Mouse (Mus musculus): ENCODE results near the gene Hps4. TPM values are rescaled to one million over a fixed set of nuclear protein-coding genes. Genes with fewer than 3 reads are reported as not detected.
A peak's percentile ranks its signal among the peaks of the same experiment; 100 is the strongest.

The Hps4 gene
- polyA plus RNA-seq, 1 experiment from 2014 or later, result 42.9 TPM

DNA sequence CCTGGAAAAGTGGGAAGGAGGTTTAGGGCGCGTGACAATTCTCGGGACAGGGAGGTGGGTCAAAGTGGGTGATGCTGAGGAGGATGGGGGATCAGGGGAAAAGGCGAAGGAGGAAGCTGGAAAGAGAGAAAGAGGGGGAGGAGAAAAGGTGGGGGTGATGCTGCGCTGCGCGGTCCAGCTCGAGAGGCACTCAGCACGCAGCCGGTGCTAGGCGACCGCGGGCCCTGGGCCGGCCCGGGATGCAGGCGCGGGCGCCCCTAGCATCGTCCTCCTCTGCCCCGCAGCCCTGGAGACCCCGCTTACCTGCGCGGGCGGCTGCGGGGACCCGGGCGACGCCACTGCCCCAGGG lies 51.5 kb downstream of the Hps4 start:
- ATAC-seq (replicated peaks; ENCODE audit: low FRiP score, low TSS enrichment, low read depth) (peak; percentile 71), DNase-seq (ENCODE audit: low spot score) (no peak)
- H3K27ac ChIP-seq (ENCODE audit: low read depth), result no peak overlapping the region
- H3K9me3 ChIP-seq (ENCODE audit: control insufficient read depth, low read length), result no peaks in the 10 kb centered on the region
- H3K9ac ChIP-seq (ENCODE audit: low read length), result peak overlapping the region; percentile 52
- peaks cover 4% of the 10 kb centered on the region; the same call in 1 of the 2 replicates for H3K4me1 ChIP-seq (replicated peaks; ENCODE audit: control insufficient read depth, insufficient read depth, low read length)
- peak overlapping the region; percentile 50 for H3K4me3 ChIP-seq (ENCODE audit: low read depth, low read length)
- no peaks in the 10 kb centered on the region for H3K36me3 ChIP-seq (ENCODE audit: control insufficient read depth, insufficient read depth, low read length)
- peaks cover 17% of the 10 kb centered on the region for H3K27me3 ChIP-seq (replicated peaks; ENCODE audit: control insufficient read depth, insufficient read depth, low read length)
- 2% methylated on average over 20 of the region's 28 CpGs for WGBS
- H3K4me2 ChIP-seq (ENCODE audit: low read length), result peak overlapping the region; percentile 50

- peaks cover 17% of the 10 kb centered on the region for H3K27me3 ChIP-seq (replicated peaks; ENCODE audit: control insufficient read depth, insufficient read depth, low read length)
- DNase-seq (ENCODE audit: low spot score) (peak; percentile 87), ATAC-seq (replicated peaks; ENCODE audit: low FRiP score, low TSS enrichment, low read depth) (peak; percentile 86)
- peak within 1 kb of the TSS; percentile 43 for H3K27ac ChIP-seq (ENCODE audit: low read depth)
- H3K4me1 ChIP-seq (replicated peaks; ENCODE audit: control insufficient read depth, insufficient read depth, low read length), result peaks cover 4% of the 10 kb centered on the region; the same call in 1 of the 2 replicates
- peak within 1 kb of the TSS; percentile 50 for H3K4me2 ChIP-seq (ENCODE audit: low read length)
- peak within 1 kb of the TSS; percentile 52 for H3K9ac ChIP-seq (ENCODE audit: low read length)
- H3K9me3 ChIP-seq (ENCODE audit: control insufficient read depth, low read length), result no peaks in the 10 kb centered on the region
- WGBS, result 1% methylated on average over 41 of the region's 67 CpGs
- peak within 1 kb of the TSS; percentile 50 for H3K4me3 ChIP-seq (ENCODE audit: low read depth, low read length)
- H3K36me3 ChIP-seq (ENCODE audit: control insufficient read depth, insufficient read depth, low read length), result no peaks in the 10 kb centered on the region
Observed at GRCm38 (mm10) chr5:112394779-112395443, 52.0 kb downstream of the Hps4 start, which contains the start of gene Asphd2. Asphd2 (minus strand) TSS chr5:112394866.

GRCm38 (mm10) chr5:112396066-112396465 lies 53.2 kb downstream of the Hps4 start:
- 73% methylated on average over 18 of the region's 18 CpGs for WGBS
- no peak for DNase-seq (ENCODE audit: low spot score)
- H3K27ac ChIP-seq (ENCODE audit: low read depth), result no peak overlapping the region

DNA sequence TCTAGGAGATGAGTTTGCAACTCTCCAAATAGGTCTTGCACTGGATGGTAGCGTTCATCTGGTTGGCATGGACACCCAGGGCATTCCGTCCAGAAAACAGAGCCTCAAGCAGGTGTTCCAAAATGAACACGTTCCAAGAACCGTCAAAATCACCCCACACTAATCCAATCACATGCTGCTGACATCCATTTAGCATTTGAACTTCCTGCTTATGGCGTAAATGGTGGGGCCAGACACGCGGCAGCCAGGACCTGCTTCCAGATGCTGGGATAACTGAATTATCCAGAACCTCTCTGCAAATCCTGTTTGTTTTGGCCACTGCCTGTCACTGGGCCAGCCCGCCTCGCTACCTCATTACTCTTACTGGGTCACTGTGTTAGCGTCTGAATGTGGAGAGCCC lies 56.4 kb downstream of the Hps4 start:
- no peak overlapping the region for H3K4me2 ChIP-seq (ENCODE audit: low read length)
- no peaks in the 10 kb centered on the region for H3K4me1 ChIP-seq (replicated peaks; ENCODE audit: control insufficient read depth, insufficient read depth, low read length)
- no peak for DNase-seq (ENCODE audit: low spot score)
- H3K27me3 ChIP-seq (replicated peaks; ENCODE audit: control insufficient read depth, insufficient read depth, low read length), result no peaks in the 10 kb centered on the region
- H3K4me3 ChIP-seq (ENCODE audit: low read depth, low read length), result no peak overlapping the region
- no peaks in the 10 kb centered on the region for H3K9me3 ChIP-seq (ENCODE audit: control insufficient read depth, low read length)
- no peaks in the 10 kb centered on the region for H3K36me3 ChIP-seq (ENCODE audit: control insufficient read depth, insufficient read depth, low read length)
- no peak for ATAC-seq (replicated peaks; ENCODE audit: low FRiP score, low TSS enrichment, low read depth)
- 61% methylated on average over 10 of the region's 10 CpGs for WGBS
- no peak overlapping the region for H3K9ac ChIP-seq (ENCODE audit: low read length)
- no peak overlapping the region for H3K27ac ChIP-seq (ENCODE audit: low read depth)

More at GRCm38 (mm10) chr5:112396066-112396465, 53.2 kb downstream of the Hps4 start:
- H3K4me3 ChIP-seq (ENCODE audit: low read depth, low read length), result no peak overlapping the region
- H3K4me2 ChIP-seq (ENCODE audit: low read length), result no peak overlapping the region
- no peak overlapping the region for H3K9ac ChIP-seq (ENCODE audit: low read length)
- H3K9me3 ChIP-seq (ENCODE audit: control insufficient read depth, low read length), result no peaks in the 10 kb centered on the region
- H3K27me3 ChIP-seq (replicated peaks; ENCODE audit: control insufficient read depth, insufficient read depth, low read length), result peaks cover 17% of the 10 kb centered on the region
- peaks cover 4% of the 10 kb centered on the region; the same call in 1 of the 2 replicates for H3K4me1 ChIP-seq (replicated peaks; ENCODE audit: control insufficient read depth, insufficient read depth, low read length)
- no peak for ATAC-seq (replicated peaks; ENCODE audit: low FRiP score, low TSS enrichment, low read depth)
- no peaks in the 10 kb centered on the region for H3K36me3 ChIP-seq (ENCODE audit: control insufficient read depth, insufficient read depth, low read length)

DNA sequence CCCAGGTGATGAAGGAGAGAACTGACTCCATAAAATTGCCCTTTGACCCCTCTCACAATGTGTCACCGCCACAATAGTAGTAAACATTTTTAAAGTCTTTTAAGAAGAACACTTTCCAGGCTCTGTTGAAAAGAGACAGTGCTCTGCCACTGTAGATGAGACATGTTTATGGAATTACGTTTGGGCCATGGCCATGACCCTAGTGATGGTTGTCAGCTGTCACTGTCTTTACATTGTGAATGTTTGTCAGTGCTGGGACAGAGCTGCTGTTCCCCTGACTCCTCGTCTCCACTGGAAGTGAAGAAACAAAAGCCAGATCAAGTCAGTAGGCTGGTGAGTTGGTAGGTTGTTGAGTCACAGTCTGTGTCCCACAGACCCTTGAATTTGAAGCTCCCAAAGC lies 59.6 kb downstream of the Hps4 start:
- Histone ChIP-seq H3K27me3 (replicated peaks; ENCODE audit: control insufficient read depth, insufficient read depth, low read length) (no peaks in the 10 kb centered on the region), H3K4me1 (replicated peaks; ENCODE audit: control insufficient read depth, insufficient read depth, low read length) (no peaks in the 10 kb centered on the region), H3K4me2 (ENCODE audit: low read length) (no peak overlapping the region), H3K4me3 (ENCODE audit: low read depth, low read length) (no peak overlapping the region), H3K36me3 (ENCODE audit: control insufficient read depth, insufficient read depth, low read length) (no peaks in the 10 kb centered on the region), H3K9ac (ENCODE audit: low read length) (no peak overlapping the region), H3K27ac (ENCODE audit: low read depth) (no peak overlapping the region), H3K9me3 (ENCODE audit: control insufficient read depth, low read length) (no peaks in the 10 kb centered on the region)
- 35% methylated on average over 3 of the region's 3 CpGs for WGBS
- ATAC-seq (replicated peaks; ENCODE audit: low FRiP score, low TSS enrichment, low read depth), result no peak
- no peak for DNase-seq (ENCODE audit: low spot score)

GRCm38 (mm10) chr5:112406017-112406416 lies 63.1 kb downstream of the Hps4 start:
- Histone ChIP-seq H3K9me3 (ENCODE audit: control insufficient read depth, low read length) (no peaks in the 10 kb centered on the region), H3K36me3 (ENCODE audit: control insufficient read depth, insufficient read depth, low read length) (no peaks in the 10 kb centered on the region), H3K4me3 (ENCODE audit: low read depth, low read length) (no peak overlapping the region), H3K27me3 (replicated peaks; ENCODE audit: control insufficient read depth, insufficient read depth, low read length) (peaks cover 3% of the 10 kb centered on the region; the same call in 1 of the 2 replicates), H3K4me2 (ENCODE audit: low read length) (no peak overlapping the region), H3K4me1 (replicated peaks; ENCODE audit: control insufficient read depth, insufficient read depth, low read length) (no peaks in the 10 kb centered on the region), H3K27ac (ENCODE audit: low read depth) (no peak overlapping the region), H3K9ac (ENCODE audit: low read length) (no peak overlapping the region)
- 61% methylated on average over 3 of the region's 3 CpGs for whole genome bisulfite sequencing
- DNase-seq (ENCODE audit: low spot score) (no peak), ATAC-seq (replicated peaks; ENCODE audit: low FRiP score, low TSS enrichment, low read depth) (no peak)

DNA sequence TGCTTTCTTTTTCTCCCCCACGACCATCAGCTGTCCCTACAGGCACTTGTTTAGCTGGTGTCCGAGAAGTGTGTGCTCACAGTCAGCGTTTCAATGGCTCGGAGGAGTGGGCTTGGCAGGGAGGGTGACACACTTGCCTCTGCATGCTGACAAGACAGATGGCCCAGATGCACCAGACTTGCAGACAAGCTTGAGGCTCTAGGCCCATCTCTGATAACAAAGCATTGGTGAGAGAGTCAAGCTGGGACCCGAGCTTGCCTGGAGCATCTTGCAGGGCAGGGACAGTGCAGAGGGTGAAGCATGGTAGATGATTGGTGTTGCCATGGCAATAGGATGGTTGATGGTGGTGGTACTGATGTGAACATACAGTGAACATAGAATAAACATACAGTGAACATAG lies 66.4 kb downstream of the Hps4 start:
- peaks cover 3% of the 10 kb centered on the region; the same call in 1 of the 2 replicates for H3K27me3 ChIP-seq (replicated peaks; ENCODE audit: control insufficient read depth, insufficient read depth, low read length)
- no peak for DNase-seq (ENCODE audit: low spot score)
- 62% methylated on average over 5 of the region's 5 CpGs for WGBS
- no peak overlapping the region for H3K4me3 ChIP-seq (ENCODE audit: low read depth, low read length)
- ATAC-seq (replicated peaks; ENCODE audit: low FRiP score, low TSS enrichment, low read depth), result no peak
- no peak overlapping the region for H3K4me2 ChIP-seq (ENCODE audit: low read length)
- no peaks in the 10 kb centered on the region for H3K9me3 ChIP-seq (ENCODE audit: control insufficient read depth, low read length)
- H3K9ac ChIP-seq (ENCODE audit: low read length), result no peak overlapping the region
- no peaks in the 10 kb centered on the region for H3K36me3 ChIP-seq (ENCODE audit: control insufficient read depth, insufficient read depth, low read length)
- H3K4me1 ChIP-seq (replicated peaks; ENCODE audit: control insufficient read depth, insufficient read depth, low read length), result peaks cover 5% of the 10 kb centered on the region
- no peak overlapping the region for H3K27ac ChIP-seq (ENCODE audit: low read depth)

- H3K27me3 ChIP-seq (replicated peaks; ENCODE audit: control insufficient read depth, insufficient read depth, low read length), result peaks cover 3% of the 10 kb centered on the region; the same call in 1 of the 2 replicates
- WGBS, result 30% methylated on average over 11 of the region's 11 CpGs
Observed at GRCm38 (mm10) chr5:112411072-112411471, 68.2 kb downstream of the Hps4 start.

More at GRCm38 (mm10) chr5:112411072-112411471, 68.2 kb downstream of the Hps4 start:
- Histone ChIP-seq H3K9ac (ENCODE audit: low read length) (no peak overlapping the region), H3K4me2 (ENCODE audit: low read length) (peak overlapping the region; percentile 25; the same call in 1 of the 2 replicates), H3K4me1 (replicated peaks; ENCODE audit: control insufficient read depth, insufficient read depth, low read length) (peaks cover 5% of the 10 kb centered on the region), H3K9me3 (ENCODE audit: control insufficient read depth, low read length) (no peaks in the 10 kb centered on the region), H3K4me3 (ENCODE audit: low read depth, low read length) (no peak overlapping the region), H3K27ac (ENCODE audit: low read depth) (no peak overlapping the region), H3K36me3 (ENCODE audit: control insufficient read depth, insufficient read depth, low read length) (no peaks in the 10 kb centered on the region)
- ATAC-seq (replicated peaks; ENCODE audit: low FRiP score, low TSS enrichment, low read depth) (no peak), DNase-seq (ENCODE audit: low spot score) (no peak)
